Mouse (Mus musculus): ENCODE data around the gene Mcub. TPM values are rescaled to one million over a fixed set of nuclear protein-coding genes. Genes with fewer than 3 reads are reported as not detected.

Mcub gene
- 7.8 and 7.9 TPM in 2 replicates for polyA plus RNA-seq (2015; fragmentation: Nextera tagmentation; extraction: Ambion mirVana)

DNA sequence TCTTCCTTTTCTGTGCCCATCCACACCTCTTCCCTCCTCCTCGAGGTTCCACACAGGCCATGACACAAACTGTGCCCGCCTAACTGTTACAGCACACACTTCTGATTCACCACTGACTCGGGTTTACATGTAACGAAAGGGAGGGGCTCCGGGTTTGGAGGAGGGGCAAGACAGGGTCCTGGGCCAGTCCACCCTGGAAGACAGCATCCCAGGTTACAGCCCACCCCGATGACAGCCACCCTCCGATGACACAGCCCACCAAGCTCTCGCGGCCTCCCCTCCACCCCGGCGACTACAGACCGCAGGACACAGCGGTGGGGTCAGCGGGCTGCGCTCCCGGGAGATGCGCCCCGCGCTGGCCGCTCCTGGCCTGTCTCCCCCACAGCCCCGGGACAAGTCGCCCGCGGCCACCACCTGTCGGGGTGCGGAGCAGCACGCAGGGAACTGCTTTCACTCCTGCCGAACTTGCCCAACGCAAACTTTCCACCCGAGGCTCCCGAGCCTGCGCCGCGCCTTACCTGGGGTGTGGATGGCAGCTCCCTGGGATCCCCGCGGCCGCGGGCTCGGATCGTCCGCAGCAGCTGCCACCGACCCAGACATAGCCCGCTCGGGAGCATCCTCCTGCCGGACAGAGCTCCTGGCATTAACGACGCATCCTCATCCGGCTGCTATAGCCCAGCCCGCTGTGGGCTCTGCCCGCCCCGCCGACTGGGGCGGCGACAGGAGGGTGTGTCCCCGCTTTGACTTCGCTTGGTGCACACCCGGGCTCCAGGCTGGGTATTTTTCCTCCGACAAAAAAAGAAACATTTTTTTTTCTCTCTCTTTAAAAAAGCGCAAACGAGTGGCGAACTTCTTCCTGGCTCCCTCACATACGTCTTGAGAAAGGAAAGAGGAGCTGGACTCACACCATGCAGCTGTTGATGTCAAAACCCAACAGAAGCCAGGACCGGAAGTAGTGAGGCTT, at the start of gene Mcub:
Gene Mcub, minus strand, starts transcription at position 775 of the 964 bp plus-strand sequence.
- TF ChIP-seq EP300 (IDR thresholded peaks at IDR 0.05; ENCODE audit: low read depth) (no peak), CTCF (IDR thresholded peaks at IDR 0.05; ENCODE audit: low read depth) (no peak)
- H3K9ac ChIP-seq (replicated peaks) = peak within 1 kb of the TSS; percentile 57
- no peaks in the 10 kb centered on the region for H3K9me3 ChIP-seq (ENCODE audit: low read length)
- WGBS (ENCODE audit: insufficient replicate concordance) = under 1% methylated on average over 63 of the region's 63 CpGs
- no peaks in the 10 kb centered on the region for H3K36me3 ChIP-seq (replicated peaks; ENCODE audit: insufficient read depth, low read length)
- ATAC-seq = peak; percentile 89
- H3K4me2 ChIP-seq (ENCODE audit: low read depth, low read length) = peak within 1 kb of the TSS; percentile 96
- DNase-seq = peak; percentile 69
- H3K27me3 ChIP-seq (ENCODE audit: insufficient read depth, low read length) = peaks cover 22% of the 10 kb centered on the region
- peaks cover 19% of the 10 kb centered on the region for H3K4me1 ChIP-seq (ENCODE audit: insufficient read depth)
- no peak within 1 kb of the TSS for H3K27ac ChIP-seq (ENCODE audit: low read depth)
- H3K4me3 ChIP-seq (ENCODE audit: low read depth, low read length) = peak within 1 kb of the TSS; percentile 66

DNA sequence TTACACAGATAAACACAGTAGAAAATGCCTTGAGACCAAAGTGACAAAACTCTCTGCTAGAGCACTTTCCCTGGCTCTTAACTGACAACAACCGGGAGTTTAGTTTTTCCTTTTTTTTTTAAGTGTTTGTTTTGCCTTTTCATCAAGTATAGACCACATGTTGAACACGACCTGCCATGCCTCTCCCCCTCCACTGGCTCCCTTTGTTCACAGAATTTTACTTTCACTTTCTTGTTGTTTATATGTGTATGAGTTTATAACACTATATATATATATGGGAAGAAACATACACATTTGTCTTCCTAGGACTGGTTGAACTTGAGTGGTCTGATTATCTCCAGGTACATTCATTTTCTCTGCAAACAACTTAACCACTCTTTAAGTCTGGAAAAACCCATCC, 42.9 kb upstream of the Mcub start:
- Histone ChIP-seq H3K4me3 (ENCODE audit: low read depth, low read length) (no peak overlapping the region), H3K27me3 (ENCODE audit: insufficient read depth, low read length) (no peaks in the 10 kb centered on the region), H3K36me3 (replicated peaks; ENCODE audit: insufficient read depth, low read length) (peaks cover 12% of the 10 kb centered on the region), H3K4me2 (ENCODE audit: low read depth, low read length) (no peak overlapping the region), H3K4me1 (ENCODE audit: insufficient read depth) (no peaks in the 10 kb centered on the region), H3K27ac (ENCODE audit: low read depth) (no peak overlapping the region), H3K9ac (replicated peaks) (no peak overlapping the region), H3K9me3 (ENCODE audit: low read length) (no peaks in the 10 kb centered on the region)
- no peak for DNase-seq
- 63% methylated on average over 2 of the region's 2 CpGs for WGBS (ENCODE audit: insufficient replicate concordance)
- ATAC-seq = no peak
- TF ChIP-seq CTCF (IDR thresholded peaks at IDR 0.05; ENCODE audit: low read depth) = no peak

DNA sequence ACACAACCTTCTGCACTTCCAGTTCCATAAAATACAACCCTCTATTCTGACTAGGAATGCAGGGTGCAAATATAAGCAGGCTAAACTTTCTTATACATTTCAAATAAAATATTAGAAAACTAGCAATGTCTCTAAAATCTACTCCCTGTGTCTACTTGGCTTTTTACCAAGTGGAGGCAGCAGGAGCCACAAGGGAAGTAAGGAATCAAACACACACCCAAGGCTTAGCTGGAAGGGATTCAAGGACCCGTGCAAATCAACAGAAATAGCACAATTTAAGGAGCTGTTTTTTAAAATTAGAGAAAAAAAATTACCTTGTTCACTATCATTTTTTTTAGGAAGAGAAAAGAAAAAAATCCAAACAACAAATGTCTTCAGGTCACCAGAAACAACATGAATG, 41.2 kb upstream of the Mcub start:
- H3K9ac ChIP-seq (replicated peaks) = no peak overlapping the region
- no peak for TF ChIP-seq CTCF (IDR thresholded peaks at IDR 0.05; ENCODE audit: low read depth)
- no peak for TF ChIP-seq EP300 (IDR thresholded peaks at IDR 0.05; ENCODE audit: low read depth)
- 65% methylated on average over 1 of the region's 1 CpGs for WGBS (ENCODE audit: insufficient replicate concordance)
- no peak overlapping the region for H3K27ac ChIP-seq (ENCODE audit: low read depth)
- H3K4me2 ChIP-seq (ENCODE audit: low read depth, low read length) = no peak overlapping the region
- H3K27me3 ChIP-seq (ENCODE audit: insufficient read depth, low read length) = no peaks in the 10 kb centered on the region
- ATAC-seq (no peak), DNase-seq (no peak)
- H3K9me3 ChIP-seq (ENCODE audit: low read length) = no peaks in the 10 kb centered on the region
- peaks cover 19% of the 10 kb centered on the region for H3K36me3 ChIP-seq (replicated peaks; ENCODE audit: insufficient read depth, low read length)
- no peak overlapping the region for H3K4me3 ChIP-seq (ENCODE audit: low read depth, low read length)
- H3K4me1 ChIP-seq (ENCODE audit: insufficient read depth) = no peaks in the 10 kb centered on the region

DNA sequence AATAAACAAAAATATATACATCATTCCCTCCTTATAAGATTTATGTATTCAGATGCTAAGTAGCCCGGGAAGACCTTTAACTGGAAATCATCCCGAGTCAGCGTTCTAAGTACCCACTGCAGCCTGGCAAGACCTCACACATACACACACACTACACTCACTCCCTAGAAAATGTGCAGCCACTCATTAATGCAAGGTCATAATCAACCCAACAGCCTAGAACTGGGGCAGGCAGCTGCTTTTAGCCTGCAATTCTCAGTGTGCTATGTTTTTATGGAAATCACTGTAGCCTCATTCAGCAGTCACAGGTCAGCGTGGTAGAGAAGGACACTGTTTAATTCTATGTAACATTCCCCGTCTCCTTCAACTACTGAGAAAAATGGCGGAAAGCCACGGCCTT, 36.1 kb upstream of the Mcub start:
- no peaks in the 10 kb centered on the region for H3K4me1 ChIP-seq (ENCODE audit: insufficient read depth)
- no peak overlapping the region for H3K4me3 ChIP-seq (ENCODE audit: low read depth, low read length)
- H3K27ac ChIP-seq (ENCODE audit: low read depth) = no peak overlapping the region
- no peaks in the 10 kb centered on the region for H3K9me3 ChIP-seq (ENCODE audit: low read length)
- H3K4me2 ChIP-seq (ENCODE audit: low read depth, low read length) = no peak overlapping the region
- no peaks in the 10 kb centered on the region for H3K27me3 ChIP-seq (ENCODE audit: insufficient read depth, low read length)
- TF ChIP-seq CTCF (IDR thresholded peaks at IDR 0.05; ENCODE audit: low read depth) (no peak), EP300 (IDR thresholded peaks at IDR 0.05; ENCODE audit: low read depth) (no peak)
- peaks cover 58% of the 10 kb centered on the region for H3K36me3 ChIP-seq (replicated peaks; ENCODE audit: insufficient read depth, low read length)
- WGBS (ENCODE audit: insufficient replicate concordance) = 85% methylated on average over 7 of the region's 7 CpGs
- DNase-seq (no peak), ATAC-seq (no peak)
- no peak overlapping the region for H3K9ac ChIP-seq (replicated peaks)

DNA sequence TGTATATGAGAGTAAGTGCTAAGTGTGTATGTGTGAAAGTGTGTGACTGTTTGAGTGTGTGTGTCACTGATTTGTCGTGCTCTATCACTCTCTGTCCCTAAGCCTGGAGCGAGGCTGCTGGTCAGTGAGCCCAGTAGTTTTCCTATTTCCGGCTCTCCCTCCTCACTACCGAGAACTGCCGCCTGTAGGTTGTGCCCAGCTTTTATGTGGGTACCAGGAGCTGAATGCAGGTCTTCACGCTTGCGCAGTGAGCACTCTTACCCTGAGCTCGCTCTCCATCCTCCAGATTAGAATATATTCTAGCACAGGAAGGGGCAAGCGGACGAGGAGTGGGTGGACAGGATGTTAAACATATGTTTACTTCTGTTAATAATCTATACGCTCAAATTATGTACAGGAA, 30.9 kb upstream of the Mcub start:
- H3K36me3 ChIP-seq (replicated peaks; ENCODE audit: insufficient read depth, low read length) = peaks cover 67% of the 10 kb centered on the region
- no peak overlapping the region for H3K4me2 ChIP-seq (ENCODE audit: low read depth, low read length)
- no peak overlapping the region for H3K27ac ChIP-seq (ENCODE audit: low read depth)
- DNase-seq (no peak), ATAC-seq (no peak)
- no peaks in the 10 kb centered on the region for H3K4me1 ChIP-seq (ENCODE audit: insufficient read depth)
- no peak overlapping the region for H3K4me3 ChIP-seq (ENCODE audit: low read depth, low read length)
- no peaks in the 10 kb centered on the region for H3K9me3 ChIP-seq (ENCODE audit: low read length)
- no peaks in the 10 kb centered on the region for H3K27me3 ChIP-seq (ENCODE audit: insufficient read depth, low read length)
- WGBS (ENCODE audit: insufficient replicate concordance) = 87% methylated on average over 11 of the region's 11 CpGs
- H3K9ac ChIP-seq (replicated peaks) = no peak overlapping the region
- TF ChIP-seq CTCF (IDR thresholded peaks at IDR 0.05; ENCODE audit: low read depth) (no peak), EP300 (IDR thresholded peaks at IDR 0.05; ENCODE audit: low read depth) (no peak)

DNA sequence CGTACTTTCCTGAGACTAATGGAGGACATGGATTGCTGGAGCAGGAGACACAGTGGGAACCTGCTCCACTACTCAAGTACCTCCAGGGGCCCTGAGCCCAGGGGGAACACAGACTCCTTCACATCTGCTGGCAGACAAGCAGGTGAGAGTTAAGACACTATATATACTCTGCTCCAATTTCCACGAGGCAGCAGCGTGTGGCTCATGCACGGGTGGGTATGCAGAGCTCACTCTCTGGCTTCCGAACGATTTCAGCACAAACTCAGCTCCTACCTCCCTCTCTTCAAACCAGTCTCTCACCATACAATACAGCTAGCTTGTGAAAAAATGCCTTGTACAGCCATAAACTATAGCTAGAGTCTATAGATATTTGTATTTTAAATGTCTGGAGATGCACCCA, 28.5 kb upstream of the Mcub start:
- no peak overlapping the region for H3K4me3 ChIP-seq (ENCODE audit: low read depth, low read length)
- no peak overlapping the region for H3K9ac ChIP-seq (replicated peaks)
- H3K27ac ChIP-seq (ENCODE audit: low read depth) = no peak overlapping the region
- no peaks in the 10 kb centered on the region for H3K9me3 ChIP-seq (ENCODE audit: low read length)
- WGBS (ENCODE audit: insufficient replicate concordance) = 92% methylated on average over 6 of the region's 6 CpGs
- DNase-seq (no peak), ATAC-seq (no peak)
- peaks cover 64% of the 10 kb centered on the region for H3K36me3 ChIP-seq (replicated peaks; ENCODE audit: insufficient read depth, low read length)
- TF ChIP-seq CTCF (IDR thresholded peaks at IDR 0.05; ENCODE audit: low read depth) (no peak), EP300 (IDR thresholded peaks at IDR 0.05; ENCODE audit: low read depth) (no peak)
- H3K27me3 ChIP-seq (ENCODE audit: insufficient read depth, low read length) = no peaks in the 10 kb centered on the region
- no peaks in the 10 kb centered on the region for H3K4me1 ChIP-seq (ENCODE audit: insufficient read depth)
- H3K4me2 ChIP-seq (ENCODE audit: low read depth, low read length) = no peak overlapping the region
